Mouse (Mus musculus): ENCODE data around the gene Ctsll3. TPM values are rescaled to one million over a fixed set of nuclear protein-coding genes. Genes with fewer than 3 reads are reported as not detected.

Ctsll3 gene
- polyA plus RNA-seq, 1 experiment from 2014 or later: 1.4 TPM

Other genes starting within 250 kb of the Ctsll3 start
- 19.6 and 22.8 TPM in 2 replicates for gene Dapk1, start 200.9 kb downstream of the Ctsll3 start, polyA plus RNA-seq (2015; fragmentation: Nextera tagmentation; extraction: Ambion mirVana)
- not detected in 2 replicates for gene BC051665, start 16.5 kb downstream of the Ctsll3 start, polyA plus RNA-seq (2015; fragmentation: Nextera tagmentation; extraction: Ambion mirVana)
- gene 4930486L24Rik, start 61.6 kb upstream of the Ctsll3 start, polyA plus RNA-seq (2015; fragmentation: Nextera tagmentation; extraction: Ambion mirVana): 0.23 and 0.36 TPM in 2 replicates
- gene Gm49392, start 94.0 kb upstream of the Ctsll3 start, polyA plus RNA-seq (2015; fragmentation: Nextera tagmentation; extraction: Ambion mirVana): not detected in 2 replicates
- 4.1 and 5.5 TPM in 2 replicates for gene Ctla2b, start 94.6 kb upstream of the Ctsll3 start, polyA plus RNA-seq (2015; fragmentation: Nextera tagmentation; extraction: Ambion mirVana)
- not detected in 2 replicates for gene Tpbpb, start 102.0 kb upstream of the Ctsll3 start, polyA plus RNA-seq (2015; fragmentation: Nextera tagmentation; extraction: Ambion mirVana)
- not detected in 2 replicates for gene Gm49393, start 132.7 kb upstream of the Ctsll3 start, polyA plus RNA-seq (2015; fragmentation: Nextera tagmentation; extraction: Ambion mirVana)
- gene Gm49391, start 133.7 kb upstream of the Ctsll3 start, polyA plus RNA-seq (2015; fragmentation: Nextera tagmentation; extraction: Ambion mirVana): 2.1 and 2.9 TPM in 2 replicates
- gene Ctla2a, start 133.8 kb upstream of the Ctsll3 start, polyA plus RNA-seq (2015; fragmentation: Nextera tagmentation; extraction: Ambion mirVana): 29.7 and 31.1 TPM in 2 replicates
- not detected in 2 replicates for gene Tpbpa, start 139.1 kb upstream of the Ctsll3 start, polyA plus RNA-seq (2015; fragmentation: Nextera tagmentation; extraction: Ambion mirVana)
- gene Ctsj, start 203.1 kb upstream of the Ctsll3 start, polyA plus RNA-seq (2015; fragmentation: Nextera tagmentation; extraction: Ambion mirVana): not detected in 2 replicates
- not detected in 2 replicates for gene Ctsq, start 237.8 kb upstream of the Ctsll3 start, polyA plus RNA-seq (2015; fragmentation: Nextera tagmentation; extraction: Ambion mirVana)